Mouse (Mus musculus): ENCODE data around the gene Gm10778.

DNA sequence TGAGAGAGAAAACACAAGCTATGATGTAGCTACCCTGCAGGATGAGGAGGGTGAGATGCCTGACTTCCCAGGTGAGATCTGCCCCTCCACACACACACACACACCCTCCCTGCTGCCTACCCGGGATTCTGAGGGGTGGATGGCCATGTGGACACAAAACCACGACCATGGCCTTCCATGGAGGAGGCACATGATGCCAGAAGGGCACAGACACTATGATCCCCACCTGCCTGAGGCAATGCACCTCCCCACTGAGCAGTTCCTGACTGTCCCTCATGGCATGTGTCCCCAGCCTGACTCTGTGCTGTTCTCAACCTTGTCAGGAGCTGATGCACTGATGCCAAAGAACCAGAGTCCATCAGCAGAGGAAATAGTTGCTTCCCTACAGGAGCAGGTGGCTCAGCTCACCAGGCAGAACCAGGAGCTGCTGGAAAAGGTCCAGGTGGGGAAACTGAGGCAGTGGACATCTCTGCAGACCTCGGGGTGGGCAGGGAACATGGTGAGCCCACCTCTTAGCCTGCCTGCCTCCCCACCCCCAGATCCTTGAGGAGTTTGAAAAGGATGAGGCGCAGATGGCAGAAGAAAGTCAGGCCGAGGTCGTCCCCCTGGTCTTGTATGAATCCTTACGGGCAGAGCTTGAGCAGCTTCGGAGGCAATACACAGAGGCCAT is 6.7 kb upstream of the Gm10778 start:
- no peak for TF ChIP-seq POLR2A (IDR thresholded peaks at IDR 0.05; ENCODE audit: borderline replicate concordance, low read depth, low read length)
- no peak for TF ChIP-seq CTCF (IDR thresholded peaks at IDR 0.05; ENCODE audit: low read depth, low read length)

All from bone marrow macrophage, adult 2 months (primary cell).